Mouse (Mus musculus) heart, embryonic 12.5 days (tissue): ENCODE measurements around the gene Lpin1. TPM values are rescaled to one million over a fixed set of nuclear protein-coding genes. Genes with fewer than 3 reads are reported as not detected.

ENCODE experiments used
- polyA plus RNA-seq: library from polyadenylated mRNA; unstranded; fragments of >200 nt; fragmentation: Nextera tagmentation; extraction: Ambion mirVana; gene quantifications from 2 replicates; pipeline ENCODE4 v1.2.1, GENCODE M21; 2016

Lpin1 gene
- polyA plus RNA-seq, 1 experiment from 2014 or later: 6.9 TPM

Other genes with a start within 250 kb of the Lpin1 start
- gene Ntsr2, start 42.4 kb upstream of the Lpin1 start, polyA plus RNA-seq: not detected in 2 replicates
- 1.7 and 3.7 TPM in 2 replicates for gene Greb1, start 189.9 kb upstream of the Lpin1 start, polyA plus RNA-seq
- 62.7 and 63.4 TPM in 2 replicates for gene E2f6, start 200.0 kb upstream of the Lpin1 start, polyA plus RNA-seq